Mouse (Mus musculus): ENCODE results near the gene Mfap3.

DNA sequence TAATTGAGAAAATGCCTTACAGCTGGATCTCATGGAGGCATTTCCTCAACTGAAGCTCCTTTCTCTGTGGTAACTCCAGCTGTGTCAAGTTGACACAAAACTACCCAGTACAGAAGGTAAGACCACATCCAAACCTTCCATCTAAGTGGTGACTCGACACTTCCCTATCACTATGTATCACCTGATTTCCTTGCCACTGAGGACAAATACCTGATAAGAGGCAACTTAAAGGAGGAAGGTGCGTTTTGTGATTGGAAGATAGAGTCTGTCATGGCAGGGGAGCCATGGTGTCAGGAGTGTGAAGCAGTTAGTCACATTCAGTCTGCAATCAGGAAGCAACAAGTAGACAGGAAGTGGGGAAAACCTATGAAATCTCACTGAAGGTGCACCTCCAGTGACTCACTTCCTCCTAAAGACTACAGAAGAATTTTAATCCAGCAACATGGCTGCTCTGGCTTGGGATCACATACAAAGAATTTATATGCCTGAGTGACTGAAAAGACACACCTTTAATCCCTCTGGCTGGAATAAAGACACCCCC is 50.6 kb downstream of the Mfap3 start:
- TF ChIP-seq CTCF (IDR thresholded peaks at IDR 0.05; ENCODE audit: low read depth, low read length) (no peak), POLR2A (IDR thresholded peaks at IDR 0.05; ENCODE audit: insufficient read depth, low read length) (no peak), EP300 (IDR thresholded peaks at IDR 0.05; ENCODE audit: insufficient read depth, low read depth, low read length) (no peak)

All from ES-Bruce4 (cell line).